Mouse (Mus musculus): ENCODE measurements around the gene Wdr12.
"Not testable (repeated sequence)": the region's sequence is repeated elsewhere in the genome, so short reads cannot be mapped to it uniquely, and the experiment has no call there.

Wdr12 gene

DNA sequence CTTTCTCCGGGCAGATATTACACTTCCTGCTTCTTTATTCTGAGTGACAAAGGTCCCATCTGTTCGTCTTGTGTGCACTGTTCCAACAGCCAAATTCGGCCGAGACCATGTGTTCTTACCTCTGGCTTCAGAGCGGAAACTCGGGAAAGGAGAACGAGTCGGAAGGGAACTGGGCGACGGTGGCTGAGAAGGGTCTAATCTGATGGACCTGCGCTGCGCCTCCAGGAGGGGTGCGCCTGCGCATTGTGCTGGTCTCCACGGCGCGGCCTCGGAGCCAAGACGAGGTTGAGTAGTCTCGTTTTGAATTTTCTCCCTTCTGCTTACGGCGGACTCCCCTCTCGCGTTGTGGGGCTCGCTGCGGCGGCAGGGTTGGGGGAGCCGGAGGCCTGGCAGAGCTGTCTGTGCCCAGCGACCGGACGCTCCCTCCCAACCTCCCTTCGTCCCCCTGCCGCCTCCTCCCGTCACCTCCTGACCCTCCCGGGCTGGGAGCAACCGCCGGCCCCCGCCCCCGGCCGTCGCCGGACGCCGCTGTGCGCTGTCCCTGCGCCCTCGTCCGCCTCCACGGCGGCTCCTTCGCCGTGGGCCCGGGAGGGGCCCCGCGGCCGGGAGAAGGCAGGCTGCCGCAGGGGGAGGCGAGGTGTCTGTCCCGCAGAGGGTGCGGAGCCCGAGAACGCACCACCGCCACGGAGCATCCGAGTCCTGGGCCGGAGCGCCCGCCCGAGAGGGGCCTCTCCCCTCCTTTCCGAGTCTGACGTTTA lies at the start of gene Wdr12, which contains the start of gene Carf:
Wdr12 (minus strand) TSS at position 622 of the 758 bp plus-strand sequence.
Carf (plus strand) TSS at position 224 of the 758 bp plus-strand sequence.
- DNase-seq (ENCODE audit: low spot score in 2 of 2), result peak; percentile 95 to 98

DNA sequence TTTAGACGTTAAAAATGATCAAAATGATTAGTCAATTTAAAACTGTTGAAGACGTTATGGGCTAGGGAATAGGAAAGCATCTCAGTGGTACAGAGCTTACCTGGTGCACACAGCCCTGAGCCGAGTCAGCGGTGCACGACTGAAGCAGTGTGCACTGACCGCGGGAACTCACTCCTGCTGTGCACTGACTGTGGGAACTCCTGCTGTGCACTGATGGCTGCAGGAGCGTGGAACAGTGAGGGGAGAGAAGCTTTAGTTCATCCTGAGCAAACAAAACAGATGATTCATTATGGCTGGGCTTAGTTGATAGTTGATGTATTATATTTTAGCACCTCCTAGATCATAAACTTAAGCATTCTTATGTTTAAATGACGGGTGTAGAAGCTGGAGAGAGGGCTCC lies 38.9 kb upstream of the Wdr12 start:
- DNase-seq (ENCODE audit: low spot score in 2 of 2), result no peak

DNA sequence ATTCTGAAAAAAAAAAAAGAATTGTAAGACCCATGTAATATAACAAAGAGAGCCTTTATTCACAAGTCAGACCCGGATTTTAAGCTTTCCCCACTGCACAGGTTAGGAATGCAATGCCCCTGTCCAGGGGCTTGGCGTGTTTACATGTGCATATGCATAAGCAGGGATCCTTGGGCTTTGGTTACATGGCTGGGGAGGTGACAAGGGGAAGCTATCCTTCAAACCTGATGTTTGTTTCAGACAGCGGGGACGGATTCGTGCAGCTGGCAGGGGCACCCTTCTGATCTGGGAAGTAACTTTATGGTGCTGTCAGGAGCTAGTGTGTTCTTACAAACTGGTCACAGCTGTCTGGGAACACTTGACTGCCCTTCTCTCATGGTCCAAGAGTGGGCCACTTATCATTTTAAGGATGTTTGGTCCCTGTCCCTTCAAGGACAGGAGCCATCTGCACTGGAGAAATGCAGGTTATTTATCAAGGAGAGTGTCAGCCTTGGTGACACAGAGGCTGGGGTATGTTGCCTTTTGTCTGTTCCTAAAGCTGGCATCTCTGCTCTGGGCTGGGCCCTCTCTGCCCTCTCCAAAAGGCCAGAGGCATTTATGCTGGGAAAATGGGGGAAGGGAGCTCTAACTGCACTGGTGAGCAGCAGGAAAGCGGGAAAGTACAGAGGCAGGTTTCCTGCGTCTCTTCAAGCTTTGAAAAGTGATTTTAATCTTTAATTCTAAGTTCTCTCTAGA lies 19.4 kb upstream of the Wdr12 start:
- no peak for DNase-seq (ENCODE audit: low spot score in 2 of 2)

DNA sequence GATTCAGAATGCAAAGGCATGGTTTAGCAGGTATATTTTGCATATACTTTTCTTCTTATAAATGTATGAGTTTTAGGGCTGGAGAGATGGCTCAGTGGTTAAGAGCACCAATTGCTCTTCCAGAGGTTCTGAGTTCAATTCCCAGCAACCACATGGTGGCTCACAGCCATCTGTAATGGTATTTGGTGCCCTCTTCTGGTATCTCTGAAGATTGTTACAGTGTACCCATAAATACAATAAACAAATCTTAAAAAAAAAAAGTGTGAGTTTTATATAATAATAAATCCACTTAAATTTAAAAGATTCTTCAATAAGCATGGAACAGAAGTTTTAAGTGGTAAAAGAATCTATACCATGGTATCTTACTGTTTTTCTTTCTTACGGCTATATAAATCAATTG lies 6.1 kb upstream of the Wdr12 start:
- no peak for DNase-seq (ENCODE audit: low spot score in 2 of 2)

DNA sequence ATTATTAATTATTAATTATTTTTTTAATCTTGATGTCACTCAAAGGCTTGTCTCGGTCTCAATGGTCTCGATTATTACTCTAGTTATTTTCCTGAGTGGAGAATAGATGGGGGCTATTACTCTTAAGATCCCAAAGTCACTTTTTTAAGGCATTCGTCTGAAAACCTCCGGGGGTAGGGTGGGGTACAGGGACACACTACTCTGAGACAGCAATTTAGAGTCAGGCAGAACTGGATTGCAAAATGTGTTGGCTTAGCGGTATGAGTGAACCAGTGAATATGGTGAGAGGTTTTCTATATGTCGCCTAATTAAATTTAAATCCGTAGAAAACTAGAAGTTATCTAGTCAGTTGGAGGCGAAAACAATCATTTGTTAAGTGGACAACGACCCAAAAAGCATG lies 394 bp upstream of the Wdr12 start:
- DNase-seq (ENCODE audit: low spot score in 2 of 2), result no peak

DNA sequence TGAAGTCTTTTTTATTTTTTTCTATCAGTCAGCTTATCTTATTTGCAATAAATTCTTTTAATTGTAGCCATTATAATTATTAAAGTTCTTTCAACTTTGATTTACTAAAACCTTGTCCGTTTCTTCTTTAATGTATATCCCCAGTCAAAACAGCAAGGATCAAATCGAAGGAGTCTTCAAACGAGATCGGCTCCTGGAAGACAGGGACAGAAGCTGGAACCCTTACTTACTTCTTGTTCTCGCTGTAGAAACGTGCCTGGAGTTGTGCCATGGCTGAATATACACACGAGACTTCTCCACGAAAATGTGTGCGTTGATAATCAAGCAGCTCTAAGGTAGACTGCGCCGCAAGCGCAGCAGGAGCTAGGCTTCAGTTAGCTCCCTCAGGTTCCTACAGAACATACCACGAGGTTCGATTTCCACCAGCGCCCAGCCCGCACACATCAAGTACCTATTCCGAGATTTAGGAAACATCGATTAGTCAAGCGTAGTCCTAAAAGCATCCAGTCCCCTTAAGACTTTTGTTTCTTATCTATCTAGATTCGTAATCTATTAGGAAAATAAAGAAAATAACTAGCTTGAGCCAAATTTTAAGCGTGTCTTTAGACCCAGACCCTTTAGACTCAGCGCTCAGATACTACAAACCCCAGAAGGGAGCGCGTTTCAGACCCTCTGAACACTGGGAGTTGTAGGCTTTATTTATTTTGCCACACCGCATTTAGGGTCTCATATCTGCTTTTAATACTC lies 995 bp downstream of the Wdr12 start:
- peak; percentile 33 to 53 for DNase-seq (ENCODE audit: low spot score in 2 of 2)

DNA sequence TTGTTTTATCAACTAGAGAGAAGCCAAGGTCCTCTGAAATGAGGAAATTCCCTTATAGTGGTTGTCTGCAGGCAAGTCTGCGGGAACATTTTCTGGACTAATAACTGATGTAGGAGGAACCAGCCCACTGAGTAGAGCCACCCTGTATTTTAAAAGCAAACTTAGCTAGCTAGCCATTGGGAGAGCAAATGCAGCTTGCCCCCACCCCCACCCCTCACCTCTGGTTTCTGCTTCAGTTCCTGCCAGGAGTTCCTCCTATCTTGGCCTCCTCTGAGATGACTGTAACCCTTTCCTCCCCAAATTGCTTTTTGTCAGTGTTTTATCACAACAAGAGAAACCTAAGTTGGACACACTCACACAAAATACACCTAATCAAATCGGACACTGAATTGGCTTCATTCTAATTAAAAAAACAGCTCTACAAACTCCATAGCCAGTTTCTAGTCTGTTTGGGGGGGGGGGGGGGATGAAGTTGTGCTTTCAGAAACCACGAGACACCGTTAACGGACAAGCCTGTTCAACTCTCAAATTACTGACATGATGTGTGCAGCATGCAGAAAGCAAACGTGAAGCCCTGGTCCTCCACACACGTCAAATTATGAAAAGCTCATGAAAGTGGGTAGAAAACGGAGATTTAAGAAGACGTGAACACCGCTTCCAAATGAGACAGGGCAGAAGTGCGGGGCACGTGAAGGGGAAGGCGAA lies 1.7 kb downstream of the Wdr12 start:
- DNase-seq (ENCODE audit: low spot score in 2 of 2), result no peak

DNA sequence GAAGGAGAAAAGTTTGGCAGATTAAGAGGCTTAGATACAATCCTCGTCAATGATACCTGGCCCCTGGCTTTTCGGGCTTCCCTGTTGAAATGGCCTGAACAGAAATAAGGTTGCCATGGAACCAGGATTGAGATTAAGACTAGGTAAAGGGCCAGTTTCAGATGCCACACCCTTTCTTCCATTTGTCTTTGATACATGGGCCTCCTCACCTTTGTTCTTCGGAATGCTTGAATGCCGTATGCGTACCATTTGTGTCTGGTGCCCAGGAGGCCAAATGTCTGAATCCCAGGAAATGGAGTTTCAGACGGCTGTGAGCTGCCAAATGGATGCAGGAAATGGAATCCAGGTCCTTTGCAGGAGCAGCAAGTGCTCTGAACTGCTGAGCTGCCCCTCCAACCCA lies 22.0 kb downstream of the Wdr12 start:
- DNase-seq (ENCODE audit: low spot score in 2 of 2), result no peak

DNA sequence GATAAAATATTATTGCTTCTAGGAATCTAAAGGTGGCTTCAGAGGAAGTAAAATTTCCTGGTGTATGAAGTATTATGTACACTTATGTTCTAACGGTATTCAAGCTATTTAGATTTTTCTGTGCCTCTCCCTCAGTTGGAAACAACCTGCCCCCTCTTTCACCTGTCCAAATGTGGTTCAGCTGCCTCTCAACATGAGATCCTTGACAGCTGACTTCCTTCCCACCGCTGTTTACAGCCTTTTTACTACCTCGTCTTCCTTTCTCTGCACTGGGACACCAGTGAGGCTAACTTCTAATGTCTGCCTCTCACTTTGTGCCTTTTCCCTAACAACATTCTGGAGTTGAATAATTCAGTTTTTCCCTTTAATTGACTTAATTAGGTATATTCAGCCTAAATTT lies 22.9 kb downstream of the Wdr12 start:
- no peak for DNase-seq (ENCODE audit: low spot score in 2 of 2)

DNA sequence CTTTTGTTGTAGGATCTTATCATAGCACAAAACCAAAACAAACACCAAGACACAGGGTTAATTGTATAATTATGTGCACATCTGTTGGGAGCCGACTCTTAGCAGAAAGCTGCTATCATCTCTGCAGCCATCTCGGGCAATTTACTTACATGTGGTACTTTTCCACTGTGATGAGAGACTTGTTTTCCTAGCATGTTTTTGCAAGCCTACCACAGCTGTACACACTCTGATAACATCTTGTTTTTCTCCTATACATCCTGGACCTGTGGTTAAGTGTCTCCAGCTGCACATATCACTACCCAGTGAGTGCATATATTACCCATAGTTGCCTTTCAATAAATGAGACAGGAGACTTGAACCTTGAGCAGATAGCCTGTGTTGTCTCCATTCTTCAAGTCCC lies 23.5 kb downstream of the Wdr12 start:
- no peak for DNase-seq (ENCODE audit: low spot score in 2 of 2)

DNA sequence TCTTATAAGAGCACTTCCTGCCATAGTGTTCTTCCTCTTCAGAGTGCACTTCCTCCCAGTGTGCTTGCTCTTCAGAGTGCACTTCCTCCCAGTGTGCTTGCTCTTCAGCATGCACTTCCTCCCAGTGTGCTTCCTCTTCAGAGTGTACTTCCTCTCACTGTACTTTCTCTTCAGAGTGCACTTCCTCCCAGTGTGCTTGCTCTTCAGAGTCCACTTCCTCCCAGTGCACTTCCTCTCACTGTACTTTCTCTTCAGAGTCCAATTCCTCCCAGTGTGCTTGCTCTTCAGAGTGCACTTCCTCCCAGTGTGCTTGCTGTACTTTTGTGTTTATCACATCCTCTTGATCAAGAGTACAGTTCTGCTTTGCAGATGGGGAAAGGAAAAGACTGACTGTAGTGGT lies 27.7 kb downstream of the Wdr12 start:
- not testable (repeated sequence) for DNase-seq (ENCODE audit: low spot score in 2 of 2)

DNA sequence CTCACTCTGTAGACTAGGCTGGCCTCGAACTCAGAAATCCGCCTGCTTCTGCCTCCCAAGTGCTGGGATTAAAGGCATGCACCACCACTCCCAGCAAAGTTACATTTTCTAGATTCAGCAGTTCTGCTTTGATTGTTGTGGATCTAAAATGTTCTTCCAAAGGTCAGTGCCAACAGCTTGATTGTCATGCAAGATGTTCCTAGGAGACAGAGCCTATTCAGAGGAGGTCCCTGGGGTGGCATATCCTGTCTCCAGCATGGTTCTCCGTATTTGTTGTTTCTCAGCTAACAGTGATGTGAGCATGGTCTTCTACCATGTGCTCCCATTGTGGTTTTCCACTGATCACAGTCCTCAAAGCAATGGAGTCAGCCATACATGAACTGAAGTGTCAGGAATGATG lies 42.1 kb downstream of the Wdr12 start:
- no peak for DNase-seq (ENCODE audit: low spot score in 2 of 2)

DNA sequence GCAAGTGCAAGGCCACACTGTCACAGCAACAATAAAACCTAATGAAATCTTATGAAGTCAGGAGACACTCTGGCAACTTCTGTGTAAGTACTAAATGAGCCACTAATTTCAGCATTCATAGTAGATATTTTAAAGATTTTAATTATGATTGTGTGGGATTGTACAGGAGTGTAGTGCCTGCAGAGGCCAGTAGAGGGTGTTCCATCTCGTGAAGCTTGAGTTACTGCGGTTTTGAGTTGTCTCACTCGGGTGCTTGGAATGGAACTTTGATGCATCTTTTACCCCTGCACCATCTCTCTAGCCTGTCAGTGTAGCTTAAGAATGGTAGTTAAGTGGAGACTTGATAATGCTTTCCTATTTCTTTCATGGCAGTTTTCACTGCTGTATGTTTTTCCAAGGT lies 43.8 kb downstream of the Wdr12 start:
- DNase-seq (ENCODE audit: low spot score in 2 of 2), result no peak

DNA sequence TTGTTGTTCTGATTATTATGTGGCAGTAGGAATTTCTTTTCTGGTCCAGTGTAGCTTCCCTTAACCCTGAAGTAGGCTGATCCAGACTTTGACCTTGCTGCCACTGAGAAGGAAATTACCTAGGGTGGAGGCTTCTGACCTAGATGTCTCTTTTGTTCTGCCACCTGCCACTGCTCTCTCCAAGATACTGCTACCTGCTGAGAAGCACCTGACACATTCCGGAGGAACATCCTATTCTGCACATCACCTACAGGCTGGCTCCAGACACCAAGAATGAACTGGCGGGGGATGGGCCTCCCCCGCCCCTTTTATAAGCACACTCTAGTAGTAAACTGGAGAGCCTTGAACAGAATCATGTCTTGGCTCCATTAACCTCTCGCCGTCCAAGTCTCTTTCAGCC lies 51.0 kb downstream of the Wdr12 start:
- DNase-seq (ENCODE audit: low spot score in 2 of 2), result not testable (repeated sequence)

DNA sequence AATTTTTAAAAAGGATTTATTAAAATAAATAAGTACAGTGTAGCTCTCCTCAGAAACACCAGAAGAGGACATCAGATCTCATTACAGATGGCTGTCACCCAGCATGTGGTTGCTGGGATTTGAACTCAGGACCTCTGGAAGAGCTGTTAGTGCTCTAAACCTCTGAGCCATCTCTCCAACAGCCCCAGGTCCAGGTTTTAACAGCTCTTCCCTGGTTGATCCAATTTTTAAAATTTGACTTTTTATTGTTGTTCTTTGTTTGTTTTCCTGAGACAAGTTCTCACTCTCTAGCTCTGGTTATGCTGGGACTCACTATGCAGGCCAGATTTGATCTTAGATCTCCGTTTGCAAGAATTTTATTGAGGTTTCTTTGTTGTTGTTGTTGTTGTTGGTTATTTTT lies 53.9 kb downstream of the Wdr12 start:
- no peak for DNase-seq (ENCODE audit: low spot score in 2 of 2)

DNA sequence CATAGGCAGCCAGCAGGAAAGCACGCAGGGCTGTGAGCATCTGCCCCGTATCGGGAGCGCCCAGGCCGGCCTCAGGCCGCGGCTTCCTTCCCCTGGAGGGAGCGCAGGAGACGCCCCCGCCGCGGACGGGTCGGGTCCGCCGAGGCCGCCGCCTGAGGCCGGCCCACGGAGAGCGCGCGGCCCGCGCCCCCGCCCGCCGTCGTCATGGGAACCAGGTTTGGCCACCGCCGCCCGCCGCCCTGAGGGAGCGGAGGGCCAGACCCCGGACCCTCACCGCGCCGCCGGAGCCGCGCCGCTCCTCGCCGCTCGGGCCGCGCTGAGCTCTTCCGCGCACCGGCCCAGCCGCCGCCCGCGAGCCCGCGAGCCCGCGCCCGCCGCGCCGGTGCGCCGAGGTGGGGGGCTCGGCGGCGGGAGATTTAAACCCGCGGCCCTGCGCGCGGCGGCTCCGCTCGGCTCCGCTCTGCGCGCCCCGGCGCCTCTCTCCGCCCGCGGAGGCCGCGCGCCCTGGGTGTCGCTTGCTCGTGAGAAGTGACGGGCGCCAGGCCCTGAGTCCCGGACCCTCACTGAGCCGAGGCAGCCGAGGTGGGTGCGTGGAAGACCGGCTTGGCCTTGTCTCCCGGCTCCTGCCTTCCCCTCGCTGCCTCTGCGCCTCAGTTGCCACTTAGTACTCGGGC lies 55.5 kb downstream of the Wdr12 start, which contains the start of gene Ica1l:
Ica1l (minus strand) TSS at position 389 of the 674 bp plus-strand sequence.
- DNase-seq (ENCODE audit: low spot score in 2 of 2), result peak; percentile 14 to 25

DNA sequence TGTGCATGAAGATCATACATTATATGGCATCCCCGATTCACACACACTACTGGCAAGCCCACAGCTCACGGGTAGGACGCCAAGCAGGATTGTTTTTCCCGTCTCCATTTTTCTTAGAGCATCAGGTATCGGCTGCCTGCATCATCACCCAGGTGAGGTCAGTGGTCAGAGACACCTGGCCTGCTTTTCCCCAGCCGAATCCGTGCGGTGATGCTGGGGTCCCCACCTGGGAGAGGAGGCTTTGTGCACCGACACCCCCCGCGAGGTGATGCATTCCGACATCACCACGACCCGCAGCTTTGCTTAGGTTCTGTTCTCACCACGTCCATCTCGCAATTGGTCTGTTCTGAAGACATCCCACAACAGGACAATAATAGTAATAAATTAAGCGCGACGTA lies 56.0 kb downstream of the Wdr12 start:
- no peak for DNase-seq (ENCODE audit: low spot score in 2 of 2)

DNA sequence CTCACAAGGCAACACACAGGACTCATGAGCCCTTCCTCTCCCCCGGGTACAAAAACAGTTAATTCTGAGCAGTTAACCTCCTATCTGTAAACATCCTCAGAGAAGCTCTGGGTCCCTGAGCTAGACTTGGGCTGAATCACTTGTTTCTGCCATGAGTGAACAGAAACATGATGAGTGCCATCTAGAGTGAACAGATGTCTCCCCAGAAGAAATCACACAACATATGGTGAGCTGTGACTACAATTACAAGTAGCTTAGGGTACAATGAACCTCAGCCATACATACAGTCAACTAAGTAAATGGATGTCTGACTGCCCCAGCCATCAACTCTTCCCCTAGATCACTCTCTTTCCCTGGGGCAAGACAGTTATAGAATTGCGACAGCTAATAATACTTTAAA lies 63.4 kb downstream of the Wdr12 start:
- DNase-seq (ENCODE audit: low spot score in 2 of 2), result no peak
